Mouse (Mus musculus): Measurements from ENCODE around the gene Rnf44. TPM values are rescaled to one million over a fixed set of nuclear protein-coding genes. Genes with fewer than 3 reads are reported as not detected.

Gene Rnf44
- polyA plus RNA-seq, 1 experiment from 2014 or later: 70.0 TPM

GRCm38 (mm10) chr13:54702507-54702906, 8.8 kb upstream of the Rnf44 start:
- Histone ChIP-seq H3K4me2 (no peak overlapping the region), H3K9me3 (no peaks in the 10 kb centered on the region), H3K4me3 (replicated peaks) (no peak overlapping the region), H3K36me3 (no peaks in the 10 kb centered on the region), H3K9ac (replicated peaks) (no peak overlapping the region), H3K27me3 (peaks cover 13% of the 10 kb centered on the region; the same call in 1 of the 2 replicates), H3K4me1 (replicated peaks) (no peaks in the 10 kb centered on the region), H3K27ac (no peak overlapping the region)
- WGBS: 67% methylated on average over 7 of the region's 7 CpGs
- ATAC-seq (ENCODE audit: insufficient number of reproducible peaks, insufficient read depth, low FRiP score, low TSS enrichment, low read depth): no peak

- H3K36me3 ChIP-seq: no peaks in the 10 kb centered on the region
- H3K27me3 ChIP-seq: peaks cover 14% of the 10 kb centered on the region; the same call in 1 of the 2 replicates
- H3K4me3 ChIP-seq (replicated peaks): no peak within 1 kb of the TSS
- H3K4me1 ChIP-seq (replicated peaks): no peaks in the 10 kb centered on the region
- ATAC-seq (ENCODE audit: insufficient number of reproducible peaks, insufficient read depth, low FRiP score, low TSS enrichment, low read depth): no peak
- H3K9me3 ChIP-seq: no peaks in the 10 kb centered on the region
- 73% methylated on average over 5 of the region's 5 CpGs for WGBS
- H3K27ac ChIP-seq: no peak within 1 kb of the TSS
- no peak within 1 kb of the TSS for H3K9ac ChIP-seq (replicated peaks)
- no peak within 1 kb of the TSS for H3K4me2 ChIP-seq
These were observed 7.5 kb upstream of the Rnf44 start, which contains the start of gene Cdhr2 for GRCm38 (mm10) chr13:54701243-54701642. Cdhr2 (plus strand) TSS chr13:54701461.

GRCm38 (mm10) chr13:54695479-54696230, 1.9 kb upstream of the Rnf44 start:
- H3K27me3 ChIP-seq: peaks cover 6% of the 10 kb centered on the region; the same call in 1 of the 2 replicates
- no peak overlapping the region for H3K4me2 ChIP-seq
- no peaks in the 10 kb centered on the region for H3K9me3 ChIP-seq
- no peak for ATAC-seq (ENCODE audit: insufficient number of reproducible peaks, insufficient read depth, low FRiP score, low TSS enrichment, low read depth)
- no peaks in the 10 kb centered on the region; the same call in 1 of the 2 replicates for H3K36me3 ChIP-seq
- WGBS: 90% methylated on average over 11 of the region's 11 CpGs
- peaks cover 18% of the 10 kb centered on the region for H3K4me1 ChIP-seq (replicated peaks)
- H3K27ac ChIP-seq: no peak overlapping the region
- H3K4me3 ChIP-seq (replicated peaks): no peak overlapping the region
- H3K9ac ChIP-seq (replicated peaks): no peak overlapping the region

GRCm38 (mm10) chr13:54694348-54695060, 797 bp upstream of the Rnf44 start:
- Histone ChIP-seq H3K36me3 (no peaks in the 10 kb centered on the region; the same call in 1 of the 2 replicates), H3K27me3 (peaks cover 6% of the 10 kb centered on the region; the same call in 1 of the 2 replicates), H3K9ac (replicated peaks) (peak overlapping the region; percentile 58), H3K4me2 (peak overlapping the region; percentile 95), H3K4me3 (replicated peaks) (peak overlapping the region; percentile 96), H3K27ac (peak overlapping the region; percentile 88), H3K9me3 (no peaks in the 10 kb centered on the region), H3K4me1 (replicated peaks) (peaks cover 18% of the 10 kb centered on the region)
- peak; percentile 66 for ATAC-seq (ENCODE audit: insufficient number of reproducible peaks, insufficient read depth, low FRiP score, low TSS enrichment, low read depth)
- 16% methylated on average over 26 of the region's 26 CpGs for WGBS

GRCm38 (mm10) chr13:54692711-54693557, 773 bp downstream of the Rnf44 start:
- ATAC-seq (ENCODE audit: insufficient number of reproducible peaks, insufficient read depth, low FRiP score, low TSS enrichment, low read depth): no peak
- H3K9me3 ChIP-seq: no peaks in the 10 kb centered on the region
- peaks cover 22% of the 10 kb centered on the region for H3K4me1 ChIP-seq (replicated peaks)
- WGBS: 14% methylated on average over 21 of the region's 21 CpGs
- H3K27ac ChIP-seq: peak overlapping the region; percentile 85
- H3K27me3 ChIP-seq: 0 out of 2 replicates have a peak, but pooled peaks cover 6% of the 10 kb centered on the region
- peak overlapping the region; percentile 96 for H3K4me3 ChIP-seq (replicated peaks)
- no peaks in the 10 kb centered on the region; the same call in 1 of the 2 replicates for H3K36me3 ChIP-seq
- peak overlapping the region; percentile 90 for H3K9ac ChIP-seq (replicated peaks)
- peak overlapping the region; percentile 95 for H3K4me2 ChIP-seq

GRCm38 (mm10) chr13:54691737-54692136, 2.0 kb downstream of the Rnf44 start:
- H3K36me3 ChIP-seq: no peaks in the 10 kb centered on the region; the same call in 1 of the 2 replicates
- peak overlapping the region; percentile 95 for H3K4me2 ChIP-seq
- peaks cover 22% of the 10 kb centered on the region for H3K4me1 ChIP-seq (replicated peaks)
- no peaks in the 10 kb centered on the region for H3K9me3 ChIP-seq
- H3K27ac ChIP-seq: no peak overlapping the region
- H3K9ac ChIP-seq (replicated peaks): 0 out of 2 replicates have a peak overlapping the region, but pooled peaks have one; percentile 18
- H3K27me3 ChIP-seq: no peaks in the 10 kb centered on the region
- ATAC-seq (ENCODE audit: insufficient number of reproducible peaks, insufficient read depth, low FRiP score, low TSS enrichment, low read depth): no peak
- peak overlapping the region; percentile 96 for H3K4me3 ChIP-seq (replicated peaks)

- no peaks in the 10 kb centered on the region for H3K9me3 ChIP-seq
- no peak overlapping the region for H3K27ac ChIP-seq
- no peak for ATAC-seq (ENCODE audit: insufficient number of reproducible peaks, insufficient read depth, low FRiP score, low TSS enrichment, low read depth)
- no peak overlapping the region for H3K4me3 ChIP-seq (replicated peaks)
- no peak overlapping the region for H3K4me2 ChIP-seq
- peaks cover 35% of the 10 kb centered on the region for H3K4me1 ChIP-seq (replicated peaks)
- 0 out of 2 replicates have a peak overlapping the region, but pooled peaks have one; percentile 8 for H3K9ac ChIP-seq (replicated peaks)
- no peaks in the 10 kb centered on the region; the same call in 1 of the 2 replicates for H3K36me3 ChIP-seq
- 96% methylated on average over 8 of the region's 8 CpGs for WGBS
- H3K27me3 ChIP-seq: no peaks in the 10 kb centered on the region
These were observed 3.5 kb downstream of the Rnf44 start for GRCm38 (mm10) chr13:54690151-54690740.

GRCm38 (mm10) chr13:54687575-54688424, 5.9 kb downstream of the Rnf44 start:
- WGBS: under 1% methylated on average over 81 of the region's 82 CpGs
- Histone ChIP-seq H3K4me1 (replicated peaks) (peaks cover 44% of the 10 kb centered on the region), H3K27ac (peak overlapping the region; percentile 98), H3K4me2 (peak overlapping the region; percentile 82), H3K36me3 (peaks cover 19% of the 10 kb centered on the region), H3K4me3 (replicated peaks) (peak overlapping the region; percentile 94), H3K9ac (replicated peaks) (peak overlapping the region; percentile 96), H3K9me3 (no peaks in the 10 kb centered on the region), H3K27me3 (no peaks in the 10 kb centered on the region)
- peak; percentile 91 for ATAC-seq (ENCODE audit: insufficient number of reproducible peaks, insufficient read depth, low FRiP score, low TSS enrichment, low read depth)

- peaks cover 37% of the 10 kb centered on the region for H3K4me1 ChIP-seq (replicated peaks)
- ATAC-seq (ENCODE audit: insufficient number of reproducible peaks, insufficient read depth, low FRiP score, low TSS enrichment, low read depth): peak; percentile 45; the same call in 1 of the 2 replicates
- under 1% methylated on average over 35 of the region's 35 CpGs for WGBS
These were observed 6.6 kb downstream of the Rnf44 start for GRCm38 (mm10) chr13:54687096-54687495.

More at GRCm38 (mm10) chr13:54687096-54687495, 6.6 kb downstream of the Rnf44 start:
- Histone ChIP-seq H3K36me3 (peaks cover 26% of the 10 kb centered on the region), H3K4me2 (peak overlapping the region; percentile 82), H3K27ac (peak overlapping the region; percentile 98), H3K9me3 (no peaks in the 10 kb centered on the region), H3K4me3 (replicated peaks) (peak overlapping the region; percentile 94), H3K27me3 (no peaks in the 10 kb centered on the region), H3K9ac (replicated peaks) (peak overlapping the region; percentile 96)
